Mouse (Mus musculus) CH12.LX (cell line): ENCODE measurements around the gene Ptpn5.

ENCODE experiments used
- CHD1 ChIP-seq: IDR thresholded peaks from 2 replicates; pipeline ENCODE4 v1.6.1; 2012; ENCODE audit warnings: low read depth, low read length, improper control_type of control experiment, inconsistent platforms
- CTCF ChIP-seq, 2 experiments: IDR thresholded peaks in 1 of 2; conservative IDR thresholded peaks in 1 of 2; 2 replicates each; pipeline ENCODE4 v1.5.1; 2011 to 2012; ENCODE audit warnings: low read depth in 2 of 2, low read length in 2 of 2, improper control_type of control experiment in 1 of 2, inconsistent platforms in 1 of 2, mild to moderate bottlenecking in 1 of 2, moderate library complexity in 1 of 2
- GABPA ChIP-seq: IDR thresholded peaks from 2 replicates; pipeline ENCODE4 v1.6.1; 2012; ENCODE audit warnings: low read depth, low read length, improper control_type of control experiment, inconsistent platforms; ENCODE audit not compliant: insufficient replicate concordance
- MAZ ChIP-seq: IDR thresholded peaks from 2 replicates; pipeline ENCODE4 v1.6.1; 2012; ENCODE audit warnings: low read depth, mild to moderate bottlenecking, inconsistent platforms, low read length, improper control_type of control experiment, moderate library complexity
- MEF2A ChIP-seq: IDR thresholded peaks from 2 replicates; pipeline ENCODE4 v1.6.1; 2014; ENCODE audit warnings: low read depth, mild to moderate bottlenecking, inconsistent platforms, low read length, improper control_type of control experiment, borderline replicate concordance
- NELFE ChIP-seq: IDR thresholded peaks from 2 replicates; pipeline ENCODE4 v1.6.1; 2011; ENCODE audit warnings: low read depth, low read length, improper control_type of control experiment
- POLR2A ChIP-seq: IDR thresholded peaks from 2 replicates; pipeline ENCODE4 v1.6.1; 2011; ENCODE audit warnings: low read depth, mild to moderate bottlenecking, improper control_type of control experiment, low read length
- POLR2AphosphoS2 ChIP-seq: IDR thresholded peaks from 2 replicates; pipeline ENCODE4 v1.6.1; 2011; ENCODE audit warnings: low read depth, low read length, improper control_type of control experiment
- RAD21 ChIP-seq: IDR thresholded peaks from 2 replicates; pipeline ENCODE4 v1.6.1; 2011; ENCODE audit warnings: low read depth, mild to moderate bottlenecking, low read length, improper control_type of control experiment, moderate library complexity
- TCF12 ChIP-seq: IDR thresholded peaks from 2 replicates; pipeline ENCODE4 v1.6.1; 2014; ENCODE audit warnings: low read depth, mild to moderate bottlenecking, inconsistent platforms, low read length, improper control_type of control experiment
- USF1 ChIP-seq: IDR thresholded peaks from 2 replicates; pipeline ENCODE4 v1.6.1; 2014; ENCODE audit warnings: low read depth, mild to moderate bottlenecking, inconsistent platforms, low read length, improper control_type of control experiment
- USF2 ChIP-seq: conservative IDR thresholded peaks from 2 replicates; pipeline ENCODE4 v1.6.1; 2011; ENCODE audit warnings: low read depth, low read length, improper control_type of control experiment
- ZKSCAN1 ChIP-seq: IDR thresholded peaks from 2 replicates; pipeline ENCODE4 v1.6.1; 2012; ENCODE audit warnings: low read depth, inconsistent platforms, low read length, improper control_type of control experiment, borderline replicate concordance

- TF ChIP-seq RAD21 = no peak
- no peak for TF ChIP-seq POLR2A
- TF ChIP-seq CTCF (conservative IDR thresholded peaks at IDR 0.05 in 1 of 2, IDR thresholded peaks at IDR 0.05 in 1 of 2; ENCODE audit: low read depth in 2 of 2, low read length in 2 of 2) = no peak
- no peak for TF ChIP-seq MEF2A
- TF ChIP-seq USF1 = no peak
- TF ChIP-seq NELFE = no peak
- no peak for TF ChIP-seq USF2
- no peak for TF ChIP-seq MAZ
- no peak for TF ChIP-seq GABPA
- TF ChIP-seq TCF12 = no peak
- no peak for TF ChIP-seq ZKSCAN1
- TF ChIP-seq CHD1 = no peak
- TF ChIP-seq POLR2AphosphoS2 = no peak
These were observed 38.5 kb downstream of the Ptpn5 start for GRCm38 (mm10) chr7:47094969-47095368.
